Mouse (Mus musculus) left cerebral cortex, postnatal 36 days (tissue): ENCODE results near the gene Mdp1. TPM values are rescaled to one million over a fixed set of nuclear protein-coding genes. Genes with fewer than 3 reads are reported as not detected.

Experiments
- DNase-seq, 2 experiments: peaks; one replicate each; pipeline ENCODE4 v3.0.0; 2021 to 2022; ENCODE audit warnings: low spot score in 2 of 2, mixed read lengths in 1 of 2
- intact Hi-C: fragments of 180-260 bp; cut with DNase I; formaldehyde crosslinking; loops from one replicate; pipeline ENCODE4 v1.15.1; 2025
- total RNA-seq, 2 experiments: library from RNA; stranded (reverse); gene quantifications; 2 replicates each; pipeline ENCODE4 v1.2.3; 2021

The Mdp1 gene
- total RNA-seq, 2 experiments from 2014 or later = 39.1 to 41.7 TPM

DNA sequence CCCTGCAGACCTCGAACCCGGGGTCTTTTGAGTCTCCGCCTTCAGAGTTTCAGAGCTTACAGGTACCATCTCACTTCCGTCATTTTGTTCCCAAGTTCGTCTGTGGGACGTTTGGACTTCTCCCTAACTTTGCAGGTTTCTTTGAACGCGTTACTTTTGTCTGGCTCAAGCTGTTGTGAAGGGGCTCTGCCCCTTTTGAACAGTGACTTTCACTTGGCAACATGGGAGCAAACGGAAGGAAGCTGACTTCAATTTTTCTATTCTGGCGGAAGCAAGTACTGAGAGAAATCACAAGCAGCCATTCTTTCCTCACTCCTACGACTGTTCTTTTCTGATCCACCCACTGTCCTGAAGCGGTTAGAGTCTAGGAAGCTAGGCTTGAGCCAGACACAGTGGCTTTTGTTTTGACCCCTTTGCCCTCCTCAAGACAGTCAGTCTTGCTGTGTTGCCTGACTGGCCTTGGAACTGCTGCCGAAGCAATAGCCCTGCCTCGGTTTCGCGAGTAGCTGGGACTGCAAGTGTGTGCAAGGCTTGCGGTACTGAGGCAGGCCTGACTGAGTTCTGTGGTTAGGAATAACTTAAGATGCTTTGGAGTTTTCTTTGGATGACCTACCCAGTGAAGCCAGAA lies 15.9 kb downstream of the Mdp1 start:
- DNase-seq = no peak
- intact Hi-C loops = no loop called here

DNA sequence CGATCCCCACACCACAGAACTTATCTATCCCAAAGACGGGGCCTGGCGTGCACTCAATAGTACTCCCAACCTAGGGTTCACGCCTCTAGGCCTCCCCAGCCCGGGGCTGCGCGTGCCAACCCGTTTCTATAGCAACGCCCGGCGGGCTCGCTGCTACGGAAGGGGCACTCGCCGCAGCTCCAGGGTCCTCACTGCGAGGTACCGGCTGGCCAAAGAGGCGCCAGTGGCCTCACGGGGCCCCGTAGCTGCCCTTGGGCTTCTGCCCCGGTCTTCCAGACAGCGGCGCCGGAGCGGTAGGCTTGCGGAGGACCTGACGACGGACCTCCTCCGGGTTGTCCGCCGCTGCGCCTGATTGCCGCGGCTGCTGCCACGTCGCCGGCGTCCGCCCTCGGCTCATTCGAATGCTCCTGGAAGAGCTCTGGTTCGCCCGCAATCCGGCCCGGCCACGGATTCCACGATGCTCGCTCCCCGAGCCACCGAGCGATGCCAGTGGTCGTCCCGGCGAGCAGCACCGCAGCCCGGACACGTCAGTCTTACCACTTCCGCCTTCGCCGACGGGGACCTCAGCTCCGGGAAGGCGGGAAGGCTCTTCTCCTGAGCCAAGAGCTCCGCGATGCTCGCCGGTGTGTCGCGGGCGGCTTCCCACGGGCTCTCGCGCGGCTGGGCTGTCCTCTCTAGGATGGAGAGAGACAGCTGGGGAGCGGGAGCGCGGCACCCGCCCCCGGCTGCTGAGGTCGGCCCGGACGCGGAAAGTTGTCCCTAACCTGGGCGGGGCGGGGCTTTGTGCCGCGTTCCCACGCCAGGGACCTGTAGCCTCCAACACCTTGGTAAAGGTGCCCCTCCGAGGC lies 17.0 kb downstream of the Mdp1 start, which contains the start of gene Tm9sf1:
TSS of gene Tm9sf1 (minus strand) at position 747 of the 848 bp plus-strand sequence.
- DNase-seq = peak; percentile 93 to 94
- intact Hi-C loops = no loop called here

DNA sequence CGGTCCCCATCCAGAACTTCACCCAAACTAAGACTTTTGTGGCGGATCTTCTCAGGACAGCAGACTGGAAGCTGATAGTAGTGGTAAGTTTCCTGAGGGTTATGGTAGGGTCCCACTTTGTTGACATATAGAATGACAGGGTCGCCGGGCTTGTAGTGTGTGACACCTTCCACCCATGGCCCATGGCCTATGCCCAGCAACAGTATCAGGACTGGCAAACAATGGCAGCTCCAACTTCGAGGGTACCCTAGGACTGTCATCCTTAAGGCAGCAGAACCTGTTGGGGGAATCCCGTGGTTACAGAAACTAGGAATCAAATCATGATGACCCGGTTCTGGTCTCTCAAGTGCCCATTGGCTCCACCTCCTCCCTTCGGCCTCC lies 17.6 kb downstream of the Mdp1 start:
- intact Hi-C loops = no loop called here
- DNase-seq = no peak

DNA sequence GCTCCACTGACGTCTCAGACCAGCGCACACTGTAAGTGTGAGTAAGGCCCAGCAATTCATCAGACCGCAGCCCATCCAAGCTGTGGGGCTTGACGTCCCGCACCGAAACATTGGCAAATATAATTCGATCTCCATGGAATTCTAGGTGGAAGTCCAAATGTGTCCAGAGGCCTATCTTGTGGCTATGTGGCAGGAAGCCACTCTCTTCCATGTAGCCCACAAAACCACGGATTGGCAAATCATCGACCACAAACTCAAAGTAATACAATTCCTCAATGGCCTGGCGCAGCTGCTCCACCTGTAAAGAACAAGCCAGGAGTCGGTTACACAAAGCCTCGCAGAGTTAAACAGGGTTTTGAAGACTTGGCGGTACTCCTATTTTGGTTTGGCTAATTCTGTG lies 19.0 kb downstream of the Mdp1 start:
- no peak for DNase-seq
- intact Hi-C loops = no loop called here

DNA sequence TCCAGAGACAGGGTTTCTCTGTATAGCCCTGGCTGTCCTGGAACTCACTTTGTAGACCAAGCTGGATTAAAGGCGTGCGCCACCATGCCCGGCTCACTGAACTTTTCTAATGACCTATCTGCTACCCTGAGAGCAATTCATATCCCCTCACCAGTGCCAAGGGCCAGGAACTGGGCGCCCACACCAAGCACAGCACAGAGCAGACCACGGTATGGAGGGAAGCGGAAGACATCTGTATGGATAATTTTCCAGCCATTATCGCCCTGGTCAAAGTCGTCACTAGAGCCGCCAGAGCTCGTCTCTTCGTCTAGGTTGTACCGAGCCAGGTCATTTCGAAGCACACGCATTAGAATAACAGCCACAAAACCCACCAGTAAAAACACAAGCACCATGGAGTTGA lies 19.5 kb downstream of the Mdp1 start:
- no peak for DNase-seq
- intact Hi-C loops = no loop called here

DNA sequence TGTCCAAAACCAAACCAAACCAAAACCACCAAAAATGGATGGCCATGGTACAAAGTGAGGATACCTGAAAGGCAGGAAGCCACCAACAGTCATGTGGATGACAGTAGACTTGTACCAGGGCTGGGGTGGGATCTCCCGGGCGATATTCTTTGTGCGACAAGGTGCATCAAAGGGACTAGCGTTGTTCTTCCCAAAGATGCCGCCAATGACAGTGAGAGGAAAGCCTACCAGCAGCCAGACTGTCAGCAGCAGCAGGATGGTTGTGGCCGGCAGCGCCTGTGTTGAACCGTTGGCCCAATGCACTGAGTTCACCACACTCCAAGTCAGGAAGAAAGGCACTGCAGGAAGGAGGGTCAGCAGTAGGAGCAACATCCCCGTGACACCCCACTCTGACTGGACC lies 22.5 kb downstream of the Mdp1 start, which contains the start of gene Gm49378:
TSS of gene Gm49378 (minus strand) at position 101 of the 400 bp plus-strand sequence.
- DNase-seq = no peak
- intact Hi-C loops = no loop called here

DNA sequence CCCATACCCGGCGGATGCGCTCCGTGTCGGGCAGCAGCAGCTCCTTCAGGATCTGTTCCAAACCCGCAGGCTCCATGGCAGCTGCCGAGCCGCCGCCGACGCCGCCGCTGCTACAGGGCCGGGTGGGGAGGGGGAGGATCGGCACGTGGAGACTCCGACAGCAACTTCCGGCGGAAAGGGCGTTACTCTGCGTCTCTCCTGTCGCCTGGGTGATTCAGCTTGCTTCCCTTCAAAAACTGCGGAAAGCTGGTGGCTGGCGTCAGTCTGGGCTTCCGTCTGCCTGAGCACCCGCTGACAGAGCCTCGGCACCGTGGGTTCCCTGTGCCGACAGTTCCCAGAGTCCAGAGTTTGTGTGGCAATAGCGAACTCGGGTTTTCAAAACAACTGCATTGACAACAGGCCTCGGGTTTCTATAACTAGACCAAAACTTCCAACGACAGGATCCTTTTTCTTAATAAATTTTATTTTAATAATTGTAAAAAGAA lies 24.7 kb downstream of the Mdp1 start, which contains the start of gene Ipo4:
TSS of gene Ipo4 (minus strand) at position 435 of the 485 bp plus-strand sequence.
- intact Hi-C loops = no loop called here
- DNase-seq = peak; percentile 90

DNA sequence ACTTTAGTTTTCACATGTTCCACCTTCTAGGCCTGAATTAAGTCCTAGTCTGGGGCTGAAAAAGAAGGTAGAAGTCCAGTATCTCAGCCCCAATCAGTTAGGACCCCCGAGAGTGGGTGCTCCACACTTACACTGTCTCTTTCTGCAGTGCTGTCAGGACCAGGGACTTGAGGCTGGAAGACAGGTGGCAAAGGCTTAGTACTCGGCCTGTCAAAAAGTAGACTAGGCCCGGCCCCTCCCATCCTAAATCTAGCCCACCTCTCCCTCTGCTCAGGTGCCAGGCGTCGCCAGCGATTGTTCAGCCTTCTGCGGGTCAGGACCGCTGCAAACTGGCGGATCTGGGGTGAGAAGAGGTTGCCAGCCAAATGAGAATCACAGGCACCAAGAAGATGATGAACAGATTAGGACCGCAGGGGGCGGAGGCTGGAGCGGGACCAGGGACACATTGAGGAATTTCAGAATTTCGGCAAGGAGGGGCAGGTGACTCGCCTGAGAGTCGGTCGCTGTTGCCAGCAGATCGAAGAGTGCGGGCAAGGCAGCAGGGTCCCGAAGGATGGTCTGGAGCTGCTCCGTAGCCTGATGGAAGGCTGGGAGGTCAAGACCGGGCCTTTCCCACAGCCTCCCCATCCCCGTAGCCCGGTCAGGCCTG lies 25.3 kb downstream of the Mdp1 start:
- intact Hi-C loops = no loop called here
- peak in 1 of 2 experiments; percentile 17 for DNase-seq

DNA sequence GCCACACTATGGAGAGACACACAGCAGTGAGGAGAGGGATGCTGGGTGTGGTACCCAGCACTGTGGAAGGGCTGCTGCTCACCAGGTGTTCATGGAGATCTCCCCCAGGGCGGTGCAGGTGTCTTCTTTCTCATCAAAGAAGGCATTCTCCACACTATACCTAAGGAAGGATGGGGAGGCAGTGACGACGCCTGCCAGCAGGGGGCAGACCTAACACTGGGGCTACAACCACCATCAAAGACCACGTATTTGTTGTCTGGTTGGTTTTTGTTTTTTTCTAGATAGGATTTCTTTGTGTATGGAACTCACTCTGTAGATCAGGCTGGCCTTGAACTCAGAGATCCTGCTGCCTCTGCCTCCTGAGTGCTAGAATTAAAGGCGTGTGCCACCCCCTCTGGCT lies 31.0 kb downstream of the Mdp1 start:
- intact Hi-C loops = no loop called here
- no peak for DNase-seq

DNA sequence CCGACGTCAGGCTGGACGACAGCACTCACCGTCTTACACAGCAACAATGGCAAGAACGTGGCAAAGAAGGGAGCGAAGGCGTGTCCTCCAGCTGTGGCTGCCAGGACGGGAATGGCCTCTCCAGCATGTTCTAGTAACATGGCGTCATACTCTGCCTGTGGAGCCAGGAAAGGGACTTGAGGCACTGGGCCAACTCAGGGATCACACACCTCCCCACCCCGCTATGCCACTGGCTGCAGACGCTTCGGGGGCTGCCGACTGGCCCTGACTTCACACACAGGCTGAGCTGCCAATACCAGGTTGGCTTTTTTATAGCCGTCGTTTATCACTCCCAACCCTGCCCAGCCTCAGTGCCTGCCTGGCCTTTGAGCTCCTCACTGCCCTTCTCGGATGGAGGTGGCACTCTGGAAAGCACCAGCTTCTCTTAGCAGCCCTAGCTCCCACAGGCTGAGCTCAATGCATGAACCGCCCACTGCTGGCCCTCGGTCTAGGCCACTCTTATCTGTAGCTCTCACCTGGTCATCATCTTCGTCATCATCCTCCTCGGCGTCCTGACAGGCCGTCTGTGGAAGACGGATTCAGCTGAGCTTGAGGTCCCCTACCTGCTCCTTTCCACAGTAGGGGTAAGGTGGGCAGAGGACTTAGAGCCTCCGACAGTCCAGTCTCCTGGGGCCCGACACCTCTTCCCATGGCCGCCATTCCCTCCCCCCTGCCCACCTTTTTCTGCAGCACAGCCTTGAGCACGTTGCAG lies 32.1 kb downstream of the Mdp1 start:
- DNase-seq = no peak
- intact Hi-C loops = no loop called here

DNA sequence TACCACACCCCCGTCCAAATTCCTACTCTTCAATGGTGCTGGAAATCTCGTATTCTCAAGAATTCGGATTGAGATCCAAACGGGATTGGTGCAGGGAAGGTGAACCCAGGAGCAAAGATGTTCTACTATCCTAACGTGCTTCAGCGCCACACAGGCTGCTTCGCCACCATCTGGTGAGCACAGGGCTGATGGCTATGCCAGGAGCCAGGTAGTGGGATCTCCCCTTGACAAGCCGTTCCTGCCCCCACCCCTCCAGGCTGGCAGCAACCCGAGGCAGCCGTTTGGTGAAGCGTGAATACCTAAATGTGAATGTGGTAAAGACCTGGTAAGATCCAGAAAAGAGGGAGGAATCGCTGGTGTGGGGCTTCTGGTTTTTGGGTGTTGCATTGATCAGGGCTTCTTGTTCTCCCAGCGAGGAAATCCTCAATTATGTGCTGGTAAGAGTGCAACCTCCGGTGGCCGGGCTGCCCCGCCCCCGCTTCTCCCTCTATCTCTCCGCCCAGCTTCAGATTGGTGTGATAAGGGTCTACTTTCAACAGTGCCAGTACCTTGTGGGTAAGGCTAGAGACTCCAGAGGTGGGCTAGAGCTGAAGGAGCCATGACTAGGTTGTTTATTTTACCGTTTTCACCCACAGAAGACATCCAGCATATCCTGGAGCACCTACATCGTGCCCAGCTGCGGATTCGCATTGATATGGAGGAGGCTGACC lies 41.7 kb downstream of the Mdp1 start:
- DNase-seq = no peak
- intact Hi-C loops = no loop called here

DNA sequence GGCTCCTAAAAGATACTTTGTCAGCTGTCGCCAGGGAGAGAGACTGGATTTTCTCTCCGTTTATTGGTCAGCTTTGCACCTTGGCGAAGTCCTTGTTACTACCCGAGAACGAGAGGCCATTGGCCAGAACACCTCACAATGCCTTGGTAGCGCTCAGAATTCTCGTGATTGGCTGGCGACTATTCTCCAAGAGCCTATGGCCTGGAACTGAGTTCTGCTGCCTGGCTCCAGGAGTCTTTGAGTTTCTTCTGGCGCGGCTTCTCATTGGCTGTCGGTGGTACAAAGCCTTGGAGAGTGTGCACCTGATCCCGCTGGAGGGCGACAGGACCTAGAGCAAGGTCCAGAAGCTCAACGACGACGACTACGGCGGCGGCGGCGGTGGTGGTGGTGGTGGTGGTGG lies 42.5 kb downstream of the Mdp1 start, which contains the start of gene Rec8:
TSS of gene Rec8 (plus strand) at position 216 of the 400 bp plus-strand sequence.
- intact Hi-C loops = no loop called here
- no peak for DNase-seq

DNA sequence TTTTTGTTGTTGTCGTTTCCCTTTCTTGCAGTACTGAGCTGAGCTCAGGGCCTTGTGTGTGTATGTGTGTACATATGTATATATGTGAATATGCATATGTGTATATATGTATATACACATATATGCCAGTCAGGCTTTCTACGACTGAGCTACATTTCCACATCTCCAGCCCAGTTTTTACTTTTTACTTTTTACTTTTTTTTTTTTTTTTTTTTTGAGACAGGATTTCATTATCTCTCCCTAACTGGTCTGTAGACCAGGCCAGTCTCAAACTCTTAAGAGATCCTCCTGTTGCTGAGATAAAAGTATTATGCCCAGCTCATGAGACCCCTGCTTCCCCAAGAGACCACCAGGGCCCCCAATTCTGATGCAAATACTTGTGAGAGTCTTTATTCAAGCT lies 43.5 kb downstream of the Mdp1 start:
- no peak for DNase-seq
- intact Hi-C loops = no loop called here

DNA sequence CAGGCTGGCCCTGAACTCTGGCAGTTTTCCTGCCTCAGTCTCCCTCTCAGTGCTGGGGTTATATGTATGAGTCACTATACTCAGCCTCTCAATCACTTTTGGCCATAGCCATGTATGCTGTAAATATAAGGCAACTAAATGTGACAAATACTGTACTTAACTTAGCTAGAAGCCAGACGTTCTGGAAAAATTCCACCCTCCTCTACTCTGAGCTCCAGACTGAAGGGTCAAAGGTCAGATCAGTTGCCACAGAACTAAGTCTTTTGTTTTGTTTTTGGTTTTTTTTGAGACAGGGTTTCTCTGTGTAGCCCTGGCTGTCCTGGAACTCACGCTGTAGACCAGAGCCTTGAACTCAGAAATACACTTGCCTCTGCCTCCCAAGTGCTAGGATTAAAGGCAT lies 44.4 kb downstream of the Mdp1 start:
- intact Hi-C loops = no loop called here
- no peak for DNase-seq

DNA sequence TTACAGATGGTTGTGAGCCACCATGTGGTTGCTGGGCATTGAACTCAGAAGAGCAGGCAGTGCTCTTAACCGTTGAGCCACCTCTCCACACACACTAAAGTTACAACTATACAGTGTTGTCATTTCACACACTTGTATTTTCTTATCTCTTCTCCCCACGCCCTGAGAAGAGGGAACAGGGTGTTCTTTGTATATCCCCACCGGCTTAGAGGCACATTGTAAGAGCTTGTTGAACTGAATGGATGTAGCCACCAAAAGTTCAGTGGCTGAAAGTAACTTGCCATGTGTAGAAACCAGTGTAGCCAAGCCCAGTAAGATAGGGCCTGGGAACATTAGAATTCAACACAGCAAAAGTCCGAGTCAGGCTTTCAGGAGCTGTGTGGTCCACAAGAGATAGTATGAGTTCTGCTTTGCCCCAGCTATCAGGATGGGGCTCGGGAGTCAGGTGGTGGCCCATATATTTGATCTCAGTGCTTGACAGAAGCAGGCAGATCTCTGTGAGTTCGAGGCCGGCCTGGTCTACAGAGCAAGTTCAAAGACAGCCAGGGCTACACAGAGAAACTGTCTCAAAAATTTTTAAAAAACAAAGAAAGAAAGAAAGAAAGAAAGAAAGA lies 45.6 kb downstream of the Mdp1 start:
- intact Hi-C loops = no loop called here
- DNase-seq = no peak

DNA sequence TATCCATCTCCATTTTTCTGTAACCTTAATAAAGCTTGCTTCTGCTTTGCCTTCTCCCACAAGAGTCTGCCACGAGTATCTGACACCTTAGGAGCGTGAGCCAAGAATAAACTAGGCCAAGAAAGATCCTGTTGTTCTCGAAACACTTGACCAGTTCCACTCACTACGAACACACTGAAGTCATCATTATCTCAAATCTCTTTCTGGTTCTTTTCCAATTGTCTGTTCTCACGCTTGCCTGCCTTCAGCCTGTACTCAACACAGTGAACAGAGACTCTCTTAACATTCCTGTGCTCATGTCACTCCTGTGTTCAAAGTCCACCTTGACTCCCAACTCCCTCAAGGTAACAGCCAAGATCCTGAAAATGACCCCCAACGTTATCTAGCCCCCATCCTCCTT lies 47.0 kb downstream of the Mdp1 start:
- intact Hi-C loops = no loop called here
- DNase-seq = no peak

DNA sequence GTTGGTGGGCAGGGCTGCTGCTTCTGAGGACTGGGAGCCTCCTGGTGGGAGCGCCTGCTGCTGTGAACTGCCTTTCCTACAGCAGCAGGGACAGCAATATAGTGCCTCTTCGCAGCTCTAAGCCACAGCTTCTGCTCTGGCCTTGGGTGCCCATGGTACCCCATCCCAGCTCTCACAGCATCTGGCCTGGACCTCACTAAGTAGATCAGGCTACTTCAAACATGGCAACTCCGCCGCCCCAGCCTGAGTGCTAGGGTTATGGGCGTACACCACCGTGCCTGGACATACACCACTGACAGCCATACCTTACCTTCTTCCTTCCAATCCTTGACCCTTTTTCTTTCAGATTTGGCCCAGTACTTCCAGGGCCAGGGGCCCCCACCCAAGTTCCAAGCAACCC lies 52.0 kb downstream of the Mdp1 start:
- intact Hi-C loops = no loop called here

More for the DNA sequence above, 52.0 kb downstream of the Mdp1 start:
- DNase-seq = no peak
